Comparison of ENCODE assay signal across 10 mouse cellular contexts in genomic region chr3:144808153-144808925, GRCm38 (mm10). TPM values are rescaled to one million over a fixed set of nuclear protein-coding genes. Genes with fewer than 3 reads are reported as not detected.
"Had no signal": no experiment of that assay in that cellular context is flagged by ENCODE, and none has a peak within 500 bp of the region (broad histone marks: within the 10 kb centered on the region; RNA-seq: fewer than 3 reads in every experiment).

No protein-coding gene starts in this region.

RNA-seq across cellular contexts. Expression of gene Clca3a2, which starts 11.0 kb away (rescaled TPM):
- total RNA-seq: layer of hippocampus, postnatal 25 days; monocyte, adult 5-6 weeks had no signal
- polyA plus RNA-seq: limb, embryonic 10.5 days; liver, embryonic 15.5 days; neural tube, embryonic 14.5 days had no signal

RNA-seq across cellular contexts. Expression of gene Clca3b, which starts 40.8 kb away (rescaled TPM):
- total RNA-seq: layer of hippocampus, postnatal 25 days; left cerebral cortex, adult 2 months; left cerebral cortex, postnatal 14 days; monocyte, adult 5-6 weeks had no signal
- polyA plus RNA-seq: limb, embryonic 10.5 days; limb, embryonic 14.5 days; liver, embryonic 11.5 days; liver, embryonic 15.5 days; neural tube, embryonic 14.5 days; spleen, adult 2 months had no signal

RNA-seq across cellular contexts. Expression of gene Clca3a1, which starts 47.6 kb away (rescaled TPM):
- total RNA-seq: monocyte, adult 5-6 weeks had no signal
